Mouse (Mus musculus): Measurements from ENCODE around the gene Rnase9. TPM values are rescaled to one million over a fixed set of nuclear protein-coding genes. Genes with fewer than 3 reads are reported as not detected.
A peak's percentile ranks its signal among the peaks of the same experiment; 100 is the strongest.

The Rnase9 gene
- polyA plus RNA-seq, 1 experiment, result not detected

DNA sequence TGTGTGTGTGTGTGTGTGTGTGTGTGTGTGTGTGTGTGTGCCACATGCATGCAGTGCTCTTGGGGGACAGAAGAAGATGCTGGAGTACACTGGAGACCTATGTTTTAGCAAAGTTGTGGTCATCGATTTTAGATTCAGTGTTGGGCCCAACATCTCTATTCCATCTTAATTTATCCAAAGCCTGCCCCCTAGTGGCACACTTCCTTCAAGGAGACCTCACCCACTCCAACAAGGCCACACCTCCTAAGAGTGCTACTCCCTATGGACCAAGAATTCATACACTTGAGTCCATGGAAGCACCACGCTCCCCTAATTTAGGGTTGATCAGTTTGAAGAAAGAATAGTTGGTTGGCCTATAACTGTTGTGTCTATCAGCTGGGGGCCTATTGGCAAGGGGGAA, 27.9 kb upstream of the Rnase9 start:
- Histone ChIP-seq H3K4me3 (ENCODE audit: extremely low read depth, insufficient read depth, insufficient read length) (no peak overlapping the region), H3K4me1 (ENCODE audit: control insufficient read depth, insufficient read depth, insufficient read length) (no peaks in the 10 kb centered on the region), H3K27ac (ENCODE audit: insufficient read depth, low read length) (no peak overlapping the region), H3K27me3 (ENCODE audit: control insufficient read depth, insufficient read depth, low read length) (no peaks in the 10 kb centered on the region), H3K36me3 (ENCODE audit: control insufficient read depth, insufficient read depth, low read length) (no peaks in the 10 kb centered on the region)
- TF ChIP-seq CTCF (IDR thresholded peaks at IDR 0.05; ENCODE audit: extremely low read depth, insufficient read depth, insufficient read length, insufficient replicate concordance) (peak; percentile 0; the same call in 1 of the 2 replicates), POLR2A (IDR thresholded peaks at IDR 0.05; ENCODE audit: low read depth, low read length) (no peak)
- 83% methylated on average over 2 of the region's 2 CpGs for WGBS
- peak in 1 of 2 experiments; percentile 43 for DNase-seq (ENCODE audit: low read depth in 1 of 2, low spot score in 2 of 2)

- no peaks in the 10 kb centered on the region for H3K36me3 ChIP-seq (ENCODE audit: control insufficient read depth, insufficient read depth, low read length)
- TF ChIP-seq CTCF (IDR thresholded peaks at IDR 0.05; ENCODE audit: extremely low read depth, insufficient read depth, insufficient read length, insufficient replicate concordance) (no peak), POLR2A (IDR thresholded peaks at IDR 0.05; ENCODE audit: low read depth, low read length) (no peak)
Observed at GRCm38 (mm10) chr14:51068956-51069355, 27.3 kb upstream of the Rnase9 start.

DNA sequence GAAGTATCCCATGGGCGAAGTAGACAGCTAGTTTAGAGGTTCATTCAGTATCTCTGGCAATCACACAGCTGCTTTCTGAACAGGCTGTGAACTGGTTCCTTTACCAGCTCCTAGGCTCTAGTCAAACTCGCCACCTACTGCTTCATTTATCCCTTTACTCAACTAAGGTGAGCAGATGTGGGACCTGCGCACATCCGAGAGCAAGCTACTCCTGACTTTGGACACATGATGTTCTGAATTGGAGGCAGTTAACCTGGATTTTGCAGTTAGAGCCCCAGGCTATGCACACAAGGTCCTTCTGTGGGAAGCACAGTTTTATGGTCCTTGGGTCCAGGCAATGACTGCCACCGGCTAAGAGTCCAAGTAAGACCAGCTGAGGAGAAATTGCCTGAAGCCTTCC, 19.1 kb upstream of the Rnase9 start:
- Histone ChIP-seq H3K27ac (ENCODE audit: insufficient read depth, low read length) (no peak overlapping the region), H3K4me1 (ENCODE audit: control insufficient read depth, insufficient read depth, insufficient read length) (peaks cover 3% of the 10 kb centered on the region; the same call in 1 of the 2 replicates), H3K36me3 (ENCODE audit: control insufficient read depth, insufficient read depth, low read length) (no peaks in the 10 kb centered on the region), H3K4me3 (ENCODE audit: extremely low read depth, insufficient read depth, insufficient read length) (no peak overlapping the region), H3K27me3 (ENCODE audit: control insufficient read depth, insufficient read depth, low read length) (no peaks in the 10 kb centered on the region)
- no peak for TF ChIP-seq CTCF (IDR thresholded peaks at IDR 0.05; ENCODE audit: extremely low read depth, insufficient read depth, insufficient read length, insufficient replicate concordance)
- TF ChIP-seq POLR2A (IDR thresholded peaks at IDR 0.05; ENCODE audit: low read depth, low read length), result no peak
- 93% methylated on average over 5 of the region's 5 CpGs for WGBS
- no peak for DNase-seq (ENCODE audit: low read depth in 1 of 2, low spot score in 2 of 2)

More at GRCm38 (mm10) chr14:51068956-51069355, 27.3 kb upstream of the Rnase9 start:
- H3K27ac ChIP-seq (ENCODE audit: insufficient read depth, low read length), result no peak overlapping the region
- no peak overlapping the region for H3K4me3 ChIP-seq (ENCODE audit: extremely low read depth, insufficient read depth, insufficient read length)
- no peaks in the 10 kb centered on the region for H3K4me1 ChIP-seq (ENCODE audit: control insufficient read depth, insufficient read depth, insufficient read length)
- WGBS, result 93% methylated on average over 5 of the region's 5 CpGs
- no peaks in the 10 kb centered on the region for H3K27me3 ChIP-seq (ENCODE audit: control insufficient read depth, insufficient read depth, low read length)
- DNase-seq (ENCODE audit: low read depth in 1 of 2, low spot score in 2 of 2), result no peak

- no peak for TF ChIP-seq CTCF (IDR thresholded peaks at IDR 0.05; ENCODE audit: extremely low read depth, insufficient read depth, insufficient read length, insufficient replicate concordance)
- TF ChIP-seq POLR2A (IDR thresholded peaks at IDR 0.05; ENCODE audit: low read depth, low read length), result no peak
- Histone ChIP-seq H3K36me3 (ENCODE audit: control insufficient read depth, insufficient read depth, low read length) (no peaks in the 10 kb centered on the region), H3K4me3 (ENCODE audit: extremely low read depth, insufficient read depth, insufficient read length) (peak within 1 kb of the TSS; percentile 40; the same call in 1 of the 2 replicates), H3K4me1 (ENCODE audit: control insufficient read depth, insufficient read depth, insufficient read length) (peaks cover 3% of the 10 kb centered on the region; the same call in 1 of the 2 replicates), H3K27ac (ENCODE audit: insufficient read depth, low read length) (no peak within 1 kb of the TSS), H3K27me3 (ENCODE audit: control insufficient read depth, insufficient read depth, low read length) (no peaks in the 10 kb centered on the region)
- DNase-seq (ENCODE audit: low read depth in 1 of 2, low spot score in 2 of 2), result peak in 1 of 2 experiments; percentile 22
- WGBS, result 11% methylated on average over 9 of the region's 9 CpGs
Observed at GRCm38 (mm10) chr14:51057401-51057831, 15.7 kb upstream of the Rnase9 start, which contains the start of gene Rnase12. Gene Rnase12 (minus strand): TSS chr14:51057661.

GRCm38 (mm10) chr14:51054243-51055237, 12.9 kb upstream of the Rnase9 start:
- no peaks in the 10 kb centered on the region for H3K27me3 ChIP-seq (ENCODE audit: control insufficient read depth, insufficient read depth, low read length)
- TF ChIP-seq CTCF (IDR thresholded peaks at IDR 0.05; ENCODE audit: extremely low read depth, insufficient read depth, insufficient read length, insufficient replicate concordance) (no peak), POLR2A (IDR thresholded peaks at IDR 0.05; ENCODE audit: low read depth, low read length) (no peak)
- H3K4me1 ChIP-seq (ENCODE audit: control insufficient read depth, insufficient read depth, insufficient read length), result peaks cover 3% of the 10 kb centered on the region; the same call in 1 of the 2 replicates
- H3K4me3 ChIP-seq (ENCODE audit: extremely low read depth, insufficient read depth, insufficient read length), result no peak overlapping the region
- no peak for DNase-seq (ENCODE audit: low read depth in 1 of 2, low spot score in 2 of 2)
- no peaks in the 10 kb centered on the region for H3K36me3 ChIP-seq (ENCODE audit: control insufficient read depth, insufficient read depth, low read length)
- H3K27ac ChIP-seq (ENCODE audit: insufficient read depth, low read length), result no peak overlapping the region
- 84% methylated on average over 13 of the region's 13 CpGs for WGBS

DNA sequence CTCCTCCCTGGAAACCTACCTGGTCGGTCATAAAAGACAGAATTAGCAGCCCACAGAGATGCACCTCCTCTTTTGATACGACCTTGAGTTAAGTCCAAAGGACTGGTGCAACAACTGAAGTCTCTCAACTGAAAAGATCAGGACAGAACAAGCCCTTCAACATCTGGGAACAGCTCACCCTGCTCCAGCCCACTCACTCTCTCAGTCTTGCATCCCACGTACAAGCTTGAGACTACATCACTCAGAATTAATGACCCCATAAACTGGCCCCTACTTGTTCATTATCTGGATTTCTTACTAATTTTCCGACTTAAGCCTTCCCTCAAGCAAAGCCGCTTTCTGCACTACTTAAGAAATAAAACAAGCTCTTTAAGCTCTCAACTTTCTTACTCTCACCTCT, 11.5 kb upstream of the Rnase9 start:
- Histone ChIP-seq H3K4me3 (ENCODE audit: extremely low read depth, insufficient read depth, insufficient read length) (no peak overlapping the region), H3K4me1 (ENCODE audit: control insufficient read depth, insufficient read depth, insufficient read length) (peaks cover 3% of the 10 kb centered on the region; the same call in 1 of the 2 replicates), H3K27me3 (ENCODE audit: control insufficient read depth, insufficient read depth, low read length) (no peaks in the 10 kb centered on the region), H3K36me3 (ENCODE audit: control insufficient read depth, insufficient read depth, low read length) (no peaks in the 10 kb centered on the region), H3K27ac (ENCODE audit: insufficient read depth, low read length) (no peak overlapping the region)
- WGBS, result 85% methylated on average over 5 of the region's 5 CpGs
- TF ChIP-seq POLR2A (IDR thresholded peaks at IDR 0.05; ENCODE audit: low read depth, low read length) (no peak), CTCF (IDR thresholded peaks at IDR 0.05; ENCODE audit: extremely low read depth, insufficient read depth, insufficient read length, insufficient replicate concordance) (no peak)
- DNase-seq (ENCODE audit: low read depth in 1 of 2, low spot score in 2 of 2), result no peak

Measured in spleen, adult 2 months (tissue).